Mouse (Mus musculus) fibroblast of lung, adult 2 months (primary cell): ENCODE data around the gene Meis3.
A peak's percentile ranks its signal among the peaks of the same experiment; 100 is the strongest.

Experiments used
- DNase-seq: peaks from one replicate; pipeline ENCODE4 v3.0.0-alpha.2; 2011; ENCODE audit warnings: low read depth

The Meis3 gene

GRCm38 (mm10) chr7:16160702-16161101 lies 14.2 kb upstream of the Meis3 start:
- no peak for DNase-seq

- DNase-seq = no peak
These were observed 13.6 kb upstream of the Meis3 start for GRCm38 (mm10) chr7:16161302-16161701.

GRCm38 (mm10) chr7:16162036-16162435 lies 12.9 kb upstream of the Meis3 start:
- no peak for DNase-seq

GRCm38 (mm10) chr7:16172141-16172581 lies 2.7 kb upstream of the Meis3 start:
- DNase-seq = no peak

GRCm38 (mm10) chr7:16172586-16173140 lies 2.2 kb upstream of the Meis3 start:
- DNase-seq = no peak

GRCm38 (mm10) chr7:16173146-16173545 lies 1.7 kb upstream of the Meis3 start:
- DNase-seq = no peak

- no peak for DNase-seq
These were observed 647 bp downstream of the Meis3 start for GRCm38 (mm10) chr7:16175542-16175931.

GRCm38 (mm10) chr7:16178114-16178513 lies 3.2 kb downstream of the Meis3 start:
- no peak for DNase-seq

- DNase-seq = no peak
These were observed 8.8 kb downstream of the Meis3 start for GRCm38 (mm10) chr7:16183663-16184062.

- no peak for DNase-seq
These were observed 12.6 kb downstream of the Meis3 start for GRCm38 (mm10) chr7:16187494-16187893.

- DNase-seq = no peak
These were observed 17.4 kb downstream of the Meis3 start for GRCm38 (mm10) chr7:16192315-16192714.

GRCm38 (mm10) chr7:16193702-16194101 lies 18.8 kb downstream of the Meis3 start:
- DNase-seq = no peak

- DNase-seq = no peak
These were observed 21.7 kb downstream of the Meis3 start for GRCm38 (mm10) chr7:16196616-16197015.

GRCm38 (mm10) chr7:16197166-16197565 lies 22.3 kb downstream of the Meis3 start:
- DNase-seq = no peak

- DNase-seq = no peak
These were observed 23.6 kb downstream of the Meis3 start for GRCm38 (mm10) chr7:16198540-16198939.

GRCm38 (mm10) chr7:16201136-16201535 lies 26.2 kb downstream of the Meis3 start:
- DNase-seq = no peak

- no peak for DNase-seq
These were observed 28.0 kb downstream of the Meis3 start for GRCm38 (mm10) chr7:16202756-16203504.

GRCm38 (mm10) chr7:16203505-16203903 lies 28.6 kb downstream of the Meis3 start:
- DNase-seq = no peak

- no peak for DNase-seq
These were observed 29.9 kb downstream of the Meis3 start for GRCm38 (mm10) chr7:16204791-16205190.

- no peak for DNase-seq
These were observed 32.2 kb downstream of the Meis3 start for GRCm38 (mm10) chr7:16207076-16207475.

GRCm38 (mm10) chr7:16207496-16207895 lies 32.6 kb downstream of the Meis3 start:
- peak; percentile 60 for DNase-seq

- no peak for DNase-seq
These were observed 34.1 kb downstream of the Meis3 start for GRCm38 (mm10) chr7:16208781-16209665.

- no peak for DNase-seq
These were observed 36.0 kb downstream of the Meis3 start for GRCm38 (mm10) chr7:16210862-16211365.
